Mouse (Mus musculus) gastrocnemius, adult 2 months (tissue): ENCODE results near the gene Ccl3. TPM values are rescaled to one million over a fixed set of nuclear protein-coding genes. Genes with fewer than 3 reads are reported as not detected.

Experiments
- DNase-seq: peaks from one replicate; pipeline ENCODE4 v3.0.0; 2022
- H3K27ac ChIP-seq: fragments of 200-600 bp; 2 replicates; pipeline ENCODE4 v1.8.1; 2022; ENCODE audit warnings: mild to moderate bottlenecking
- H3K4me3 ChIP-seq: fragments of 200-600 bp; 2 replicates; pipeline ENCODE4 v1.8.1; 2022; ENCODE audit warnings: mild to moderate bottlenecking, moderate library complexity
- CTCF ChIP-seq: fragments of 200-600 bp; IDR thresholded peaks from 2 replicates; pipeline ENCODE4 v1.8.1; 2022; ENCODE audit warnings: antibody characterized with exemption, mild to moderate bottlenecking, moderate library complexity
- intact Hi-C: fragments of 180-260 bp; cut with DNase I; formaldehyde crosslinking; loops from one replicate; pipeline ENCODE4 v1.15.1; 2025
- total RNA-seq, 2 experiments: library from RNA; stranded (reverse); gene quantifications; 2 replicates each; pipeline ENCODE4 v1.2.3; 2021

Ccl3 gene
- total RNA-seq, 2 experiments from 2014 or later, result not detected

GRCm38 (mm10) chr11:83605535-83605934 lies 43.6 kb downstream of the Ccl3 start:
- no peak for DNase-seq

GRCm38 (mm10) chr11:83604698-83605097 lies 44.5 kb downstream of the Ccl3 start:
- TF ChIP-seq CTCF, result no peak
- intact Hi-C loops, result no loop called here
- no peak overlapping the region for H3K27ac ChIP-seq
- DNase-seq, result no peak
- H3K4me3 ChIP-seq, result no peak overlapping the region

More at GRCm38 (mm10) chr11:83605535-83605934, 43.6 kb downstream of the Ccl3 start:
- no peak for TF ChIP-seq CTCF
- H3K27ac ChIP-seq, result no peak overlapping the region
- H3K4me3 ChIP-seq, result no peak overlapping the region
- intact Hi-C loops, result no loop called here

GRCm38 (mm10) chr11:83603399-83603798 lies 45.8 kb downstream of the Ccl3 start:
- DNase-seq, result no peak
- Histone ChIP-seq H3K4me3 (no peak overlapping the region), H3K27ac (no peak overlapping the region)
- no peak for TF ChIP-seq CTCF
- intact Hi-C loops, result no loop called here

GRCm38 (mm10) chr11:83600576-83600975 lies 48.6 kb downstream of the Ccl3 start:
- H3K4me3 ChIP-seq, result no peak overlapping the region
- H3K27ac ChIP-seq, result no peak overlapping the region
- TF ChIP-seq CTCF, result no peak
- no peak for DNase-seq
- intact Hi-C loops, result no loop called here

GRCm38 (mm10) chr11:83598991-83599390 lies 50.2 kb downstream of the Ccl3 start:
- no peak for TF ChIP-seq CTCF
- intact Hi-C loops, result no loop called here
- H3K4me3 ChIP-seq, result no peak overlapping the region
- no peak for DNase-seq
- no peak overlapping the region for H3K27ac ChIP-seq

- Histone ChIP-seq H3K4me3 (no peak overlapping the region), H3K27ac (no peak overlapping the region)
- DNase-seq, result no peak
- intact Hi-C loops, result no loop called here
- TF ChIP-seq CTCF, result no peak
These were observed 50.8 kb downstream of the Ccl3 start for GRCm38 (mm10) chr11:83598207-83598837.

Other genes starting within 250 kb of the Ccl3 start
- under 1 TPM; 0.36 to 0.50 TPM for gene Rasl10b, start 240.2 kb downstream of the Ccl3 start, total RNA-seq
- not detected for gene Gas2l2, start 219.9 kb downstream of the Ccl3 start, total RNA-seq
- not detected for gene 1700020L24Rik, start 211.7 kb downstream of the Ccl3 start, total RNA-seq
- 1 to 10 TPM; 1.9 to 3.2 TPM for gene Mmp28, start 186.3 kb downstream of the Ccl3 start, total RNA-seq
- gene Taf15, start 176.3 kb downstream of the Ccl3 start, total RNA-seq, result 10 to 100 TPM; 27.1 to 30.5 TPM
- gene Heatr9, start 127.2 kb downstream of the Ccl3 start, total RNA-seq, result not detected
- gene Ccl5, start 118.8 kb downstream of the Ccl3 start, total RNA-seq, result not detected
- 1 to 10 TPM; 2.4 to 6.2 TPM for gene Ccl9, start 70.7 kb downstream of the Ccl3 start, total RNA-seq
- gene Ccl6, start 56.3 kb downstream of the Ccl3 start, total RNA-seq, result 1 to 10 TPM; 5.5 to 9.3 TPM
- gene Rpl9-ps1, start 3.7 kb downstream of the Ccl3 start, total RNA-seq, result not detected
- gene Ccl4, start 13.2 kb upstream of the Ccl3 start, total RNA-seq, result not detected
- under 1 TPM; 0.47 to 0.69 TPM for gene Wfdc17, start 54.6 kb upstream of the Ccl3 start, total RNA-seq
- not detected for gene Wfdc18, start 59.7 kb upstream of the Ccl3 start, total RNA-seq
- not detected for gene Wfdc21, start 97.6 kb upstream of the Ccl3 start, total RNA-seq
- 1 to 10 TPM; 8.5 to 9.2 TPM for gene Heatr6, start 104.3 kb upstream of the Ccl3 start, total RNA-seq
- not detected for gene Hnf1b, start 200.7 kb upstream of the Ccl3 start, total RNA-seq